Mouse (Mus musculus) naive thymus-derived CD4-positive, alpha-beta T cell, adult 2 months (primary cell): Measurements from ENCODE around the gene C1qtnf2.

Source experiments
- DNase-seq: peaks from one replicate; pipeline ENCODE4 v3.0.0-alpha.2; 2011; ENCODE audit warnings: low read depth

Gene C1qtnf2

GRCm38 (mm10) chr11:43483122-43483792 lies 9.2 kb downstream of the C1qtnf2 start:
- DNase-seq, result no peak

GRCm38 (mm10) chr11:43484057-43484456 lies 10.0 kb downstream of the C1qtnf2 start:
- DNase-seq, result no peak

- DNase-seq, result no peak
Measured at GRCm38 (mm10) chr11:43484652-43485051, 10.6 kb downstream of the C1qtnf2 start.

GRCm38 (mm10) chr11:43485855-43486254 lies 11.8 kb downstream of the C1qtnf2 start:
- DNase-seq, result no peak

- peak; percentile 80 for DNase-seq
Measured at GRCm38 (mm10) chr11:43492663-43493062, 18.6 kb downstream of the C1qtnf2 start.

- DNase-seq, result peak; percentile 82
Measured at GRCm38 (mm10) chr11:43493815-43494409, 19.8 kb downstream of the C1qtnf2 start.

- no peak for DNase-seq
Measured at GRCm38 (mm10) chr11:43495037-43495436, 21.0 kb downstream of the C1qtnf2 start.

- DNase-seq, result no peak
Measured at GRCm38 (mm10) chr11:43495532-43495931, 21.5 kb downstream of the C1qtnf2 start.

GRCm38 (mm10) chr11:43501256-43501655 lies 27.2 kb downstream of the C1qtnf2 start:
- DNase-seq, result no peak

GRCm38 (mm10) chr11:43505188-43505587 lies 31.1 kb downstream of the C1qtnf2 start:
- no peak for DNase-seq

GRCm38 (mm10) chr11:43507976-43508375 lies 33.9 kb downstream of the C1qtnf2 start:
- DNase-seq, result no peak

- no peak for DNase-seq
Measured at GRCm38 (mm10) chr11:43509878-43510277, 35.8 kb downstream of the C1qtnf2 start.

GRCm38 (mm10) chr11:43512661-43513190 lies 38.6 kb downstream of the C1qtnf2 start:
- DNase-seq, result no peak

- DNase-seq, result peak; percentile 33
Measured at GRCm38 (mm10) chr11:43516344-43517021, 42.4 kb downstream of the C1qtnf2 start.

- DNase-seq, result no peak
Measured at GRCm38 (mm10) chr11:43517641-43518040, 43.6 kb downstream of the C1qtnf2 start.

GRCm38 (mm10) chr11:43518086-43518485 lies 44.0 kb downstream of the C1qtnf2 start:
- no peak for DNase-seq

- DNase-seq, result no peak
Measured at GRCm38 (mm10) chr11:43518821-43519220, 44.7 kb downstream of the C1qtnf2 start.

GRCm38 (mm10) chr11:43520521-43520920 lies 46.4 kb downstream of the C1qtnf2 start:
- DNase-seq, result no peak

GRCm38 (mm10) chr11:43528078-43528682 lies 54.1 kb downstream of the C1qtnf2 start:
- peak; percentile 58 for DNase-seq

- DNase-seq, result peak; percentile 40
Measured at GRCm38 (mm10) chr11:43528683-43529499, 54.8 kb downstream of the C1qtnf2 start, which contains the start of gene Ccnjl. TSS of gene Ccnjl (plus strand) at chr11:43528784.

- DNase-seq, result no peak
Measured at GRCm38 (mm10) chr11:43530043-43530442, 56.0 kb downstream of the C1qtnf2 start.

- no peak for DNase-seq
Measured at GRCm38 (mm10) chr11:43531619-43532018, 57.5 kb downstream of the C1qtnf2 start.
